Mouse (Mus musculus): Measurements from ENCODE around the gene Zfp386.

- peak; percentile 86 for TF ChIP-seq CTCF (IDR thresholded peaks at IDR 0.05; ENCODE audit: low read depth, low read length)
- TF ChIP-seq GATA1 (IDR thresholded peaks at IDR 0.05; ENCODE audit: borderline replicate concordance, low read length): no peak
- no peak for TF ChIP-seq GATA2 (IDR thresholded peaks at IDR 0.05; ENCODE audit: borderline replicate concordance, low read depth, low read length)
Observed at GRCm38 (mm10) chr12:116028095-116028494, 19.4 kb upstream of the Zfp386 start.
